Mouse (Mus musculus) G1E-ER4 (cell line): Measurements from ENCODE around the gene Sim1. TPM values are rescaled to one million over a fixed set of nuclear protein-coding genes. Genes with fewer than 3 reads are reported as not detected.

Source experiments
- GATA1 ChIP-seq: IDR thresholded peaks from one replicate; pipeline ENCODE4 v1.8.0; 2012; ENCODE audit warnings: low read length, inconsistent platforms
- polyA plus RNA-seq: library from polyadenylated mRNA; stranded (reverse); fragments of >175 nt; gene quantifications from 2 replicates; pipeline ENCODE4 v1.2.3, GENCODE M21; 2012

Gene Sim1
- polyA plus RNA-seq, 1 experiment = not detected

GRCm38 (mm10) chr10:50897530-50898471, 3.2 kb downstream of the Sim1 start:
- TF ChIP-seq GATA1 = no peak

- no peak for TF ChIP-seq GATA1
These were observed 4.1 kb downstream of the Sim1 start for GRCm38 (mm10) chr10:50898621-50899020.

GRCm38 (mm10) chr10:50899846-50900745, 5.5 kb downstream of the Sim1 start:
- no peak for TF ChIP-seq GATA1

- TF ChIP-seq GATA1 = no peak
These were observed 6.4 kb downstream of the Sim1 start for GRCm38 (mm10) chr10:50900746-50901600.

GRCm38 (mm10) chr10:50901601-50902475, 7.3 kb downstream of the Sim1 start:
- no peak for TF ChIP-seq GATA1

GRCm38 (mm10) chr10:50902741-50903715, 8.5 kb downstream of the Sim1 start:
- no peak for TF ChIP-seq GATA1

- no peak for TF ChIP-seq GATA1
These were observed 9.6 kb downstream of the Sim1 start for GRCm38 (mm10) chr10:50903846-50904763.

GRCm38 (mm10) chr10:50904764-50905701, 10.5 kb downstream of the Sim1 start:
- TF ChIP-seq GATA1 = no peak

GRCm38 (mm10) chr10:50910400-50910799, 15.8 kb downstream of the Sim1 start:
- no peak for TF ChIP-seq GATA1

- no peak for TF ChIP-seq GATA1
These were observed 16.4 kb downstream of the Sim1 start for GRCm38 (mm10) chr10:50910861-50911410.

- TF ChIP-seq GATA1 = no peak
These were observed 21.1 kb downstream of the Sim1 start for GRCm38 (mm10) chr10:50915607-50916006.
